Mouse (Mus musculus): Measurements from ENCODE around the gene Sema3f.

The Sema3f gene

DNA sequence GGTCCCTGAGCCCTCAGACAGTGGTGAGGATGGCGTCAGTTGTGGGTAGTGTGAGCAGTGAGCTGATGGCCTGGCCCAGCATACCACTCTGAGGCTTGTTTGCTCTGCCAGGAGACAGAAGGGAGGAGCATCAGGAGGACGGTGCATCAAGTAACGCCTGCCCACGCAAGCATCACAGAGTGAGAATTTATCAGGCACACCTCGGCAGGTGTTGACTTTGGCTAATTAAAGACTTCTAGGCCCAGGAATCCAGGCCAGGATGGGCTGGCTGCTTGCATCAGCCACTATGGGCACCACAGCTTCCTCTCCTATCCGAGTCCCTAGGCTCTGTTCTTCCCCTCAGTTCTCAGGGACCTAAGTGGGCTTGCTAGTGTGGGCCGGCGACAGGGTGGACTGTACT lies 47.9 kb downstream of the Sema3f start:
- no peak for DNase-seq (ENCODE audit: low spot score in 2 of 2)

DNA sequence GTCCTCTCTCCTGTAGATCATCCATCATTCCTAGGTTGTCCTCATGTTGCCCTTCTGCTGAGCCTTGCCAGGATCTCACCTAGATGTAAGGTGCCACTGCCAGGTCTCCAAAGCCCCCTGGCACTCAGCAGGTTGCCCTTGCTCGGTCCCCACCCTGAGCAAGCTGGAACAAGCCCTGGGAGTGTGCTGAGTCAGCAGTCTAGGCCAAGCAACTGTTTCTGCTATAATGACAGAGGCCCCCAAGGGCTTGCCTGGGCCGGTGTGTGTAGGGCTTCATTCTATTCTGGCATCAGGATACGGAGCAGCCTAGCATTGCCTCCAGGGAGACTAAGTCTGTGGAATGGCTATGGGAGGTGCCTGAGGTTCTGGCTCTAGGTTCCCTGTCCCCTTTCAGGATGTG lies 49.5 kb downstream of the Sema3f start:
- no peak for DNase-seq (ENCODE audit: low spot score in 2 of 2)

DNA sequence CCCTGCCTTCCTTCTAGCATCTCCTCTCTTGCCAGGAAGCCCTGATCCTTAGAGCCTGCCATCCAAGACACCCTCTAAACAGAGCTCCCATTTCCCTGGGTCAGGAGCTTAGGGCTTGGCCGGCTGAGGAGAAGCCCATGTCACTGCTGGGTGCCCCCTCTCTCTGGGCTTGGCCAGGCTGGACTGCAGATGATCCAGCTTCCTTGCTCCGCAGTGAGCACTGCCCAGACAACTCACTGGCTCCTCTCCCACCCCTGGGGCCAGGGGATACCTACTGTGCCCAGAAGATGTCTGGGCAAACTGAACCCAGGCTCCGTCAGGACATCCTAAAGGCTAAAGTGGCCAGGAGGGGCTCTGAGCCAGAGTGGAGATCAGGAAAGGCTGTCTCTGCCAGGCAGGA lies 50.3 kb downstream of the Sema3f start:
- no peak for DNase-seq (ENCODE audit: low spot score in 2 of 2)

DNA sequence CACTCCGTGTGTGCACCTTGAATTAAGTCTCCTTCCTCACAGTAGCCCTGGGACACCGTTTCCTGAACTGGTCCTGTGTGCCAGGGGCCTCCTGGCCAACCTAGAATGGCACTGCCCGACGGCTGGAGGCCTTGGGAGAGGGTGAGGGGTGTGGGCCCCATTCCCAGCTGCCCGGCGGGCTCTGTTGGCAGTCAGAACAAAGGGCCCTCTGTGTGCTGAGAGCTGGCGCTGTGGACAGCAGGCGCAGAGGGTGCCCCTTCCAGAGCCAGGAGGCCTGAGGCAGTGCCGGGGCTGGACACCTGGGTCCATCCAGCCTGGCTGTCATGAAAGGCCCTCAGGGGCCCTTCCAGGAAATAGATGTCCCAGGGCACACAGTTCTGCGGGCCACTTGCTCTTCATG lies 50.7 kb downstream of the Sema3f start:
- DNase-seq (ENCODE audit: low spot score in 2 of 2), result no peak

DNA sequence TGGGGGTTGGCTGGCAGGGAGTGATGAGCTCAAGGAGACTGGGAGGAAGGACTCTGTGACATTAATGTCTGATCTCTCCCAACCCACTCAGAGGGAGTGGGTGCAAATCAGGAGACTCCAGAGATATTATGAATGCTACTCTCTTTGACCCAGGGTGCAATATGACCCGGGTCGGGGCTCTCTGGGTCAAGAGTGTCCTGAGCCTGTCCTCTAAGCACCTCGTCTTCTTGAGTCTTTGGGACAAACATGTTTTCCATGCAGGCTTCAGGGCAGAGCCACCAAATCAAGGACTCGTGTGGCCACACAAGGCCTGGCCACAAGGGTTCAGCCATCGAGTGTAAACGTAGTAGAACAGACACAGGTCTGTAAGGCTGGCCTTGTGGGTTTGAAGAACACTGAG lies 52.2 kb downstream of the Sema3f start:
- DNase-seq (ENCODE audit: low spot score in 2 of 2), result no peak

DNA sequence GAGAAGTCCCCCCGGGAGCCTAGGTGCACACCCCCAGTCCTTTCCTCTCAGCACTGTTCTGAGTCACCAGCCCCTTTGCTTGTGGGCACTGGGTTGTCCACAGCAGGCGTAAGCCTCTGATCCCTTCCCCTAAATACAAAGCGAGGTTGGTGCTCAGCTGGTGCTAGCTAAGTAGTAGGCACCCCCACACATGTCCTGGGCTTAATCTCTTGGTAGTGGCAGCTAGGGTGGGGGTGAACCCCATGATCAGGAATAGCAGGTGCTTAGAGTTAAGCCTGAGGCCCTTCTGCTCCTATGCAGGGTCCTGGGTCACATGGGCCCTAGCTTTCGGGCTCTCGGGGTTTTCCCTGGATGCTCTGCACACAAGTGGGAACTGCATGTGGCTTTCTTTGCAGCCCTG lies 53.1 kb downstream of the Sema3f start:
- DNase-seq (ENCODE audit: low spot score in 2 of 2), result no peak

DNA sequence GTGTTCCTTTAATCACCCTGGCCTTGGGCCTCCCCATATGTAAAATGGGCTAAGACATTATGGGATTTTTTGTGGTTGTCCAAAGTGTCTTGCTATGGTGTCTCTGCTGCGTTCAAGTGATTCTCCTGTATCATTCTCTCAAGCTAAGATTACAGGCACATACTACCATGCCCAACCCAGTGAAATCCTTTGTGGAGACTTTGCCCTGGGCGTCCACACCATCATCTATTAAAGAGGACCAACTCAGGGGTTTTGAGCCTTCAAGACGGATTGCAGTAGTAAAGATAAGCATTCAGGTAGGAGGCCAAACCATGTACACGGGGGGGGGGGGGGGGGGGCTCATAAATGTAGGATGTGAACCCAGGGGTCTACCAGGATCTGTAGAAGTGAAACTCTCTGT lies 55.7 kb downstream of the Sema3f start:
- DNase-seq (ENCODE audit: low spot score in 2 of 2), result no peak

DNA sequence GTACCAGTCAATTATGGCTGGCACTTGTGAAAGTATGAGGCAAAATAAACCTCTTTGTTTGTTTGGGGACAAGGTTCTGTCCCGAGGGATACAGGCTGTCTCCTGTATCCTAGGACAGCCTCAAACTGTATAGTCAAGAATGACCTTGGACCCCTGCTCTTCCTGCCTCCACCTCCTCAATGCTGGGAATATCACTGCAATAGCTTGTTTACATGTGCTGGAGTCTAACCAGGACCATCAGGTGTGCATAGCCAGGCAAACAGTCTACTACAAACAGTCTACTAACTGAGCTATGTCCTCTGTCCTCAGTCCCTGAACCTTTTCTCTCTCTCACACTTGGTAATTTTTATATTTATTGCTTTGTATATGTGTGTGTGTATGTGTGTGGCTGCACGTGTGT lies 56.8 kb downstream of the Sema3f start:
- DNase-seq (ENCODE audit: low spot score in 2 of 2), result no peak

DNA sequence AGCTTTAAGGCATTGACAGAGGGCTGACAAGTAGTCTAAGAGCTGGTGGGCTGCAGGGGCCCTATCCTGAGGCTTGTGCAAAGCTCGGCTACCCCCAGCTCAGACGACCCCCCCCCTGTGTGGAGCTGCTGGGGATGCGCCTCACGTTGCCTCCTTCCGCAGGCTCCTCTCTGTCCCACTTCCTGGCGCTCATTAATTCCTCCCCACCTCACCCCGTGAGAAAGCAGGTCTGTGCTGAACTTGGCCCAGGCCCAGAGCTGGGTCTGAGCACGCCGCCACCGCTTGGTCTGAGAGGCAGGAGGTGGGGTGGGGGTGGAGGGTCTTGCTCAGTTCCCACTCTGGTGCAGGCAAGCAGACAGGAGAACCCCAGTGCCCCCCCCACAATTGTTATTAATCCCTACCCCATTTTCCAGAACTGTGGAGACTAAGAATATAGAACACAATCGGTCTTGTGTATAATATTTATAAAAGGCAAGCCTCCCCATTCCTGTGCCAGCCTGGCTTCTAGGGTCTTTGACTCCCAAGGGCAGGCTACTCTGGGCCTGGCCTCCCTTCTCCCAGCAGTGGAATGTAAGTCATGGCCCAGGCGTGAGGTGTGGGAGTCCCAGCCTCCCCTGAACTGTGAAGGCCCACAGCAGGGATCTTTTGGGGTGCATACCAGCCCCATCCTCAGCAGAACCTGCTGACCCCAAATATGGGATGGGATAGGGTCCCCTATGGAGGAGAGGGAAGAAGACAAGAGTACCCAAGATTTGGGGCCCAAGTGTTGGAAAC lies 59.4 kb downstream of the Sema3f start:
- no peak for DNase-seq (ENCODE audit: low spot score in 2 of 2)

DNA sequence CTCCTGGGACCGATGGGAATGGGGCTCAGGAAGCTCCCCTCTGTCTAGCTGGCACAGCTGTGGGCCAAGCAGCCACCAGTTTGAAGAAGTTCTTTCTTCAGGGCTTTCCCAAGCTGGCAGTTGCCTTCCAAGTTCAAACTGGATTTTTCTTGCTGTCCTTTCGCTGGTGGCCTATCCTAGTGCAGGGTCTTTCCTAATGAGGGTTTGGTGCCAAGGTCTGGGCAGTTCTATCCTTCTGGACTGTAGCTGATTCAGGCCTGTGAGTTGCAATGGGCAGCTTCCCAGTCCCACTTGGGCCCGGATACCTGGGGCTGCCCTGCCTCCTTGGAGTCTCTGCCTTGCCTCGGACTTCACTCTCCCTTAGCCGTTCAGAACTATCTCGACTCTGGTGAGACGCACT lies 60.0 kb downstream of the Sema3f start:
- no peak for DNase-seq (ENCODE audit: low spot score in 2 of 2)

DNA sequence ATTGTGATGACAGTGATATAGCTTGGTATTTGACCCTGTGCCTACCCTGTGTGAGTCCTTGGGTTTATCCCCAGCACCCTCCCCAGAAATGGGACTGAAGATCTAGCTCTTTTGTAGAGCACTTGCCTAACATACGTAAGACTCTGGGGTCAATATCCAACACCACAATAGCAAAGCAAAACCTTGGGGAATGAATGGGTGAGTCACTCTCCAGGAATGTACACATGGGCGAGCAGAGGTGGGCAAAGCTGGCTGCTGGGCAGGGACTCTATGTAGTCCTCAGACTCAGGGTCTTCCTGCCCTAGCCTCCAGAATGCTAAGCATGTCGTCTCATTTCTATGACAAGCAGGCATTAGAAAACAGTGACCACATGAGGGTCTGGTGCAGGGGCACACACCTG lies 61.5 kb downstream of the Sema3f start:
- no peak for DNase-seq (ENCODE audit: low spot score in 2 of 2)

DNA sequence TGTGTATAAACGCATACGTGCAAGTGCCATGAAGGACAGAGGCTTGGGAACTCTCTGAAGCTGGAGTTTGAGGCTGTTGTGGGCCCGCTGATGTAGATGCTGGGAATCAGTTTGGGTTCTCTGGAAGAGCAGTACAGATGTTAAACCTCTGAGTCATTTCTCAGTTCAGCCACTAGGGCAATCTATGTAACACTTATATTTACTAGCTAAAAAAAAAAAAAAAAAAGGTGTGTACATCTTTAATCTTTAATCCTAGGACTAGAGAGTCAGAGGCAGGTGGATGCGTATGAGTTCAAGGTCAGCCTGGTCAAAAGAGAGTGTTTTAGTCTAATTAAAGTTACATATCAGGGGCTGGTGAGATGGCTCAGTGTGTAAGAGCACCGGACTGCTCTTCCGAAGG lies 63.3 kb downstream of the Sema3f start:
- DNase-seq (ENCODE audit: low spot score in 2 of 2), result no peak

DNA sequence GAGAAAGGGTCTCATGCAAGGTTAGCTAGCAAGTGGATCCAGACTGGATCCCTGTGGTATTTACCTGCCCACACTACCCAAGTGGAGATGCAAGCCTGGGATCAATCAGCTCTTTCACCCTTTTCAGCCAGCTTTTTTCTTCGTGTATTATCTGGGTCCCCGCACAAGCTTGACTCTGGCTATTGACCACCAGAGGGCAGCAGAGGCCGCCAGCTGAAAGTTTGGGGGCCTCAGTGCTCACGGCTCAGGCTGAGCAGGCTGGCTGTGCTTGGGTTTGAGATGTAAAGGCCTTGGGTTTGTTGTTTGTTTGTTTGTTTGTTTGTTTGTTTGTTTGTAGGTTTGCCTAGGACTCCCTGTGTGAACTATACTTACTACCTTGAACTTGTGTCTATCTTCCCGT lies 64.7 kb downstream of the Sema3f start:
- peak in 1 of 2 experiments; percentile 67 for DNase-seq (ENCODE audit: low spot score in 2 of 2)

DNA sequence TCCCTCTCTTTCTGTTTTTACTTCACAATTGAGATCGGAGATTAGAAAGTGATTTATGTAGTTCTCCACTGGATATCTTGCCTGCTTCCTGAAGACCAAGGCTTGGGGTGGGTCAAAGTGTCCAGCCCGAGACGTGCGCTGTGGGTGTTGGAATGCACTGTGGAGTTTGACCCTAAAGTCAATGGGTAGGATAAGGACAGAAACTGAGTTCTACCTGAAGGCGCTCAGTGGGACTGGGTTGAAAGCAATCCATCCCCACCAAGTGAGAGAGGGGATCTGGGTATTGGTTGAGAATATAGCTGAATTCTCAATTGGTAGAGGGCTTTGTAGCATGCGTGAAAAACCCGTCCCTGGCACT lies 65.1 kb downstream of the Sema3f start:
- no peak for DNase-seq (ENCODE audit: low spot score in 2 of 2)

DNA sequence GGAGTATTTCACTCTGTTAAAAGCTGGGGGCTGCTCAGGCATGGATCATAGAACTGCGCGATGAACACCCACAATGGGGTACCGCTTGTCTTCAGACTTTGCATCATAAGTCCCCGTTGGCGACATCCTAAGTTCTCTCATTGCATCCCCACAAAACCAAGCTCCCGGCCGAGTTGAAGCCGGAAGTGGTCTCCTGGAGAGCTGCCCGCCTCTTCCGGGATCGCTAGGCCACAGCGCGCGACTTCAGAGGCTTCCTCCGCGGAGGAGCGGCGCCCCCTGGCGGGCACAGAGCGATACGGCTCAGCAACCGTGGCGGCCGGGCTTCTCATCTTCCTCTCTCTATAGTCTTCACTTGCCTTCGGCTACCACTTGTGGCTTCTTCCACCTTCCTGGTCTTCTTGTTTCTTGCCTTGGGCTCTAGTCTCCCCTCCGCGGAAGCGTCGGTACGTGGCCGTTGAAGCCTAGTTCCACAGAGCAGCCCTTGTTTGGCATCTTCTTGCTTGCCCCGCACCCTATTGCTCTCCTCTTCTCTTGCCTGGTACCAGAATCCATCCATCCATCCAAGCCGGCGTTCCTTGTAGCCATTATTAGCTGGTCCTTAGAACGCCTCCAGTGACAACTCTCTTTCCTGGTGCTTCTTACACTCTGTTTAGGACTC lies 65.7 kb downstream of the Sema3f start:
- peak; percentile 81 to 90 for DNase-seq (ENCODE audit: low spot score in 2 of 2)

DNA sequence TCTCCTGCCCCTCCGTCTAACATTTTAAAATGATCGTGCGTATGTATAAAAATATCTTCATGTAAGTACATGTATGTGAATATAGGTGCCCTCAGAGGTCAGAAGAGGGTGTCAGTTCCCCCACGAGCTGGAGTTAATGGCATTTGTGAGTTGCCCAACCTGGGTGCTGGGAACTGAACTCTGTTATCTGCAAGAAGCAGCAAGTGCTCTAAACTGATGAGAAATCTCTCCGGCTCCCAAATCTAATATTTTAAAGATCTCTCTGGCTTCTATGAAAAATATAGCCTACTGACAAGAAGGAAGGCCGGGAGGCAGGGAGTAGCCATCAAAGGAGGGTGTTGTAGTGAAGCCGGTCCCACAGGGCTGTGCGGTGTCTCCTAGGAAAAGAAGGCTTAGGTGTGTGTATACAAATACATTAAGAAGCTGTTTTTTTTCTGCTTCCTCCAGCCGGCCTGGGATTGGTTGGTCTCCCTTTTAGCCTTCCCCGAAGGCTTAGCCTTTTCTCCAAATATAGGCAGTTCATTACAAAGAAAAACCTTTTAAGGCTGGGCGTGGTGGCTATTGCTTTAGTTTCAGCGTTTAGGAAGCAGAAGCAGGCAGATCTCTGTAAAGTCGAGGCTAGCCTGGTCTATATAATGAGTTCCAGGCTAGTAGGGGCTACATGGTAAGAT lies 66.6 kb downstream of the Sema3f start:
- no peak for DNase-seq (ENCODE audit: low spot score in 2 of 2)

DNA sequence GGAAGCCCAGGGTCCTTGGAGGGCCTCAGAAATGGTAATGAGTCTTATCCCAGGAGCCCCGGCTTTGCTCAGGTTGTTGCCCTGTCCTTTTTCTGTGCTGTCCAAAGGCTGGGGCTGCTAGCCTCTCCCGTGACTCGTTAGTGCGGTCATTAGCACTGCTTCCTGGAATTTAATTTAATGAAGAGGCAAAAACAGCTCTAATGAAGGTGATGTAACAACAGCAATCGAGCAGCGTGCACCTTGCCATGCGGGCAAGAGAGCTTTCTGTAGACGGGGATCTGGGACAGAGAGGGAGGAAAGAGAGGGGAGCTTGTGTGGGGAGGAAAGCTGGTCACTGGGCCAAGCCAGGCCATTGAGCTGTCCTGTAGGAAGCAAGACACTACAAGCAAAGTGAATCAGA lies 68.6 kb downstream of the Sema3f start:
- no peak for DNase-seq (ENCODE audit: low spot score in 2 of 2)

DNA sequence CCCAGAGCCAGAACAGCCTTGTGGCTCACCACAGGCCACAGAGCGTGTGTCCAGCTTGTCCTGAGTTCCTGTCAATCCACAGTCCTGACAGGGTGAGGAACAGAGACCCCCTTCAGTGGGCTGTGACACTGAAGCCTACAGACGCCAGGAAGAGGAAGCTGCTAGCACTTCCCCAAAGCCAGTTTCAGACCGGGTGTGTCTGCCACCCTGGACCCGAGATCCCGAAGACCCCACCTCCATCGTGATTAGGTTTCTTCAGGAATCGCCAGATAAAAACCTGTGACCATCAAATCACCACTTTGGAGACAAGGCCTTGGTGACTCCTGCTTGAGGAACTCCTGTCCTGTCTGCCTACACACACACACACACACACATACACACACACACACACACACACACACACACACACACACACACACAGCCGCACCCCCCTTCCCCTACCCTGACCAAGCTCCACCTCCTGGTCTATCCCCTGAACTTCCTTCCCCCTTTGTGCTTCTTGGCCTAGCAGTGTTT lies 70.0 kb downstream of the Sema3f start:
- DNase-seq (ENCODE audit: low spot score in 2 of 2), result peak; percentile 47 to 75

DNA sequence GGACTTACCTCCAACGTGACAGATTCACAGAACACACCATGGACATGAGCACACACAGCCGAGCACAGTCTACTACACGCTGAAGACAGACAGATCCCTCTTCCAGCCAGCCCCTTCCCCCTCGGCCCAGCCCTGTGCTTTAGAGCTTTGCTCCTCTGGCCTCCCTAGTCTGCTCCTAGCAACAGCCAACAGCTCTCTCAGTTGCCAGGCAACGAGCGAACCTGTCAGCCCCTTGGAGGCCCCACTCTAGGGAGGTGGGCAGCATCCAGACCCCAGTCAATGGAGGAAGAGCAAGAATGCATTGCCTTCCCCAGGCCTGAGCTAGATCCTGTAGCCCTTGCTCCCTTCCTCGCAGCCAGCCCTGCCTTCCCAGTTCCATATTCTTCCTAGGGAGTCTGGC lies 73.2 kb downstream of the Sema3f start:
- DNase-seq (ENCODE audit: low spot score in 2 of 2), result no peak

DNA sequence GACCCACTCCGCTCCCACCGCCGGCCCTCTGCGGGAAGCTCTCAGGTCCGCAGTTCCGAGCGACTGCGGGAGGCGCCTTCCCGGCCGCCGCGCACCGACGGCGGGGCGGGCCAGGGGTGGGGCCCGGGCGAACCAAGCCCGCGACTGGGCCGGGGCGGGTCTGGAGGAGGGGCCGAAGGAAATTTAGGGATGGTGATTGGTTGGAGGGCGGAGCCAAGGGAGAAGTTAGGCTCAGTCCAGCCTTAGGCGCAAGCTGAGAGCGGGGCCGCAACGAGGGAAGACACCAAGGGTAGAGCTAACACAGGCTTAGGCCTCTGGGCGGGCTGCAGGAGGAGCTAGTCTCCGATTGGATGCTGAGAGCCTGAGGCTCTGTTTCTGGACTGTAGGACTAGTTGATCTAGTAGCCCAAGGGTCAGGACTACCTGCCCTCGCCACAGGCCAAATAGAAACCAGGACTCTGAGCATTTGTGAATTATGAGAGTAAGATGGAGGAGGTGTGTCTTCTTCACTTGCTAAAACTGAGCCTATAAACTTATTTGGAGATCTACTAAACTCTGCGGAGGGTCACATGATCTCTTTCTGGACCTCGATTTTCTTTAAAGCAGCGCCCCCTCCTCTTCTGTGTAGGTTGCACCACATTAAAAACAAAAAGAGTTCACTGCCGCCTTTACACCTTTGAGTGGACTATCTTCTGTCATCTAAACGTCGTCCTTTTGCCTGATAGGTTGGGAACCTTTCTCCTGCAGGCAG lies 74.8 kb downstream of the Sema3f start, which contains the start of gene Gnai2:
Gnai2 (minus strand) TSS at position 89 of the 750 bp plus-strand sequence.
- DNase-seq (ENCODE audit: low spot score in 2 of 2), result peak; percentile 98 to 99

DNA sequence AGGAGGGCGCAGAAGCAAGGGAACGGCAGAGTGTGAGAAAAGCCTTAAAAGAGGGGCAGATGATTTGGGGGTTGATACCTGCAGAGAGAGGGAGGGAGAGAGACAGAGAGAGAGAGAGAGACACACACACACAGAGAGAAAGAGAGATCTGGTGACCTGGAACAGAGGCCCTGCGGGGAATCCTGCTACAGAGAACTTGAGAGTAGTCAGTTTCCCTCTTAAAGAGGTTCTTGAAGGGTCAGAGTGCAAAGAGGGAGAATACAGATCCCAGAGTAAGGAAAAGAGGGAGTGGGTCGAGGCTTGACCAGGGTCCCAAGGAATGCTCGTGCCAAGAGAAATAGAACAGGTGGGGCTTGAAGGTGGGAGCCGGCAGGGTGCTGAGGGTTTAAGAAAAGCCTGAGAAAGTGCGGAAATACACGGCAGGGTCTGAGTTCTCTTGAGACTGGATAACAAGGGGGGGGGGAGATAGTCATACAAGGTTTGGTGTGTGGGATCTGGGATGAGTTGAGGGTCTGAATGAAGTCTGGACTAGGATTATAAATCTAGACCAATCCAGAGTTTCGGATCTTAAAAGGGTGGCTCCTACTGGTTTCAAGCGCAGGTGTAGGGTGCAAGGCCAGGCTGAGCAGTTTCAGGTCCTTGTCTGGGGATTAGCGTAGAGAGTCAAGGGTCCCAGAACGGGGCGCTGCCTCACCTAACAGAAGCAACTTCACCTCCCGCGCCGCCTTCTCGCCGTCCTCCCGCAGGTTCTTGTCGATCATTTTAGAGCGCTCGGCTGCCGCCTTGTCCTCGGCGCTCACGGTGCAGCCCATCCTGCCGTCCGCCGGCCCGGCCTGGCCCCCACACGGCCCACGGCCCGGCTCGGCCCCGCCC lies 75.6 kb downstream of the Sema3f start:
- no peak for DNase-seq (ENCODE audit: low spot score in 2 of 2)
